Mouse (Mus musculus) midbrain, embryonic 10.5 days (tissue): ENCODE measurements around the gene Stmn1. TPM values are rescaled to one million over a fixed set of nuclear protein-coding genes. Genes with fewer than 3 reads are reported as not detected.

Experiments used
- DNase-seq: peaks from one replicate; pipeline ENCODE4 v3.0.0-alpha.2; 2017; ENCODE audit warnings: low spot score
- H3K27ac ChIP-seq: fragments of 300-500 bp; sonication (generic); replicated peaks from 2 replicates; pipeline ENCODE4 v1.5.1; 2016; ENCODE audit warnings: mild to moderate bottlenecking
- H3K27me3 ChIP-seq: fragments of 300-500 bp; sonication (generic); 2 replicates; pipeline ENCODE4 v1.6.1; 2016; ENCODE audit warnings: low read depth, mild to moderate bottlenecking; ENCODE audit not compliant: poor library complexity, severe bottlenecking
- H3K36me3 ChIP-seq: fragments of 300-500 bp; sonication (generic); 2 replicates; pipeline ENCODE4 v1.6.1; 2016; ENCODE audit warnings: mild to moderate bottlenecking, moderate library complexity
- H3K4me1 ChIP-seq: fragments of 300-500 bp; sonication (generic); 2 replicates; pipeline ENCODE4 v1.6.1; 2016
- H3K4me3 ChIP-seq: fragments of 300-500 bp; sonication (generic); 2 replicates; pipeline ENCODE4 v1.5.1; 2016; ENCODE audit warnings: mild to moderate bottlenecking, moderate library complexity
- H3K9me3 ChIP-seq: fragments of 300-500 bp; sonication (generic); replicated peaks from 2 replicates; pipeline ENCODE4 v1.6.1; 2016; ENCODE audit warnings: mild to moderate bottlenecking
- WGBS: fragments of 180-500 bp; shearing (Covaris S2); methylation state at CpG from one replicate; pipeline ENCODE4 v1.1.7; 2016; 5-methylcytosine and 5-hydroxymethylcytosine counted together
- polyA plus RNA-seq: library from polyadenylated mRNA; unstranded; fragments of >200 nt; fragmentation: Nextera tagmentation; extraction: Ambion mirVana; gene quantifications from 2 replicates; pipeline ENCODE4 v1.2.1, GENCODE M21; 2016

The Stmn1 gene
- 2,607 and 3,209 TPM in 2 replicates for polyA plus RNA-seq

DNA sequence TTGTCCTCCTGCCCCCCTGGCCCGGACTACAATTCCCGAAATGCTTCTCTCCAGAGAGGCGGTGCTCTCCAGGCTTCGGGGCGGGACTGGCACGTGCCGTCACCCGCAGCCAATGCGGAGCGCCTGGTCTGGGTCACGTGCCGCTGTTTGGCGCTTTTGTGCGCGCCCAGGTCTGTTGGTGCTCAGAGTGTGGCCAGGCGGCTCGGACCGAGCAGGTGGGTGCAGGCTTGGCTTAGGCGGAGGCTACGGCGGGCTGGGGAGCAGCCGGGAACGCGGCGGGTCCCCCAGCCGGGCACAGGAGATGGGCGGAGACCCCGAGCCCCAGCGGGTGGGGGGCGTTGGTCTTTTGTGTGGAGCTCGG is at the start of gene Stmn1:
Stmn1 (plus strand) TSS at position 106 of the 361 bp plus-strand sequence.
- under 1% methylated on average over 31 of the region's 31 CpGs for WGBS

DNA sequence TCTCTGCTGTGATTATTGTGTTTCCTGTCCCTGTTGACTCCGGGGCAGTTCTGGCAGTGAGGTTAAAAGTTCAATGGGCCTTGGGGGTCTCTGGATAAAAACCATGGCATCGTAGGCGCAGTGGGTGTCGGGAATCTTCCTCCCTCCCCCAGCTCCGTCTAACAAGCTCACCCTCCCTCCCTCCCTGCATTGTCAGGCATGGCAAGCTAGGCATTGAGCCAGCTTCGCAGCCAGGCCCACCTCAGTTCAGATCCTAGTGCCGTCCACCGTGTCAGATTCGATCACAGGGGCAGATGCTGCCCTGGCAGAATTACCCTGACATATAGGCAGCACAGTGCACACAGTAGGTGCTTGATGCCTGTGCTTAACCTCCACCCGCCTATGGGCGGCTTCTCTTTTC is 46.1 kb upstream of the Stmn1 start:
- 70% methylated on average over 11 of the region's 11 CpGs for WGBS
- no peak overlapping the region for H3K4me3 ChIP-seq
- no peaks in the 10 kb centered on the region for H3K4me1 ChIP-seq
- no peaks in the 10 kb centered on the region for H3K27me3 ChIP-seq
- DNase-seq = no peak
- no peaks in the 10 kb centered on the region for H3K9me3 ChIP-seq
- H3K27ac ChIP-seq = no peak overlapping the region
- peaks cover 18% of the 10 kb centered on the region; the same call in 1 of the 2 replicates for H3K36me3 ChIP-seq

More for the DNA sequence above, at the start of gene Stmn1:
- no peaks in the 10 kb centered on the region for H3K9me3 ChIP-seq
- DNase-seq = peak; percentile 97
- peak within 1 kb of the TSS; percentile 100 for H3K27ac ChIP-seq
- H3K27me3 ChIP-seq = peaks cover 15% of the 10 kb centered on the region; the same call in 1 of the 2 replicates
- peak within 1 kb of the TSS; percentile 96 for H3K4me3 ChIP-seq
- H3K4me1 ChIP-seq = peaks cover 52% of the 10 kb centered on the region
- peaks cover 32% of the 10 kb centered on the region for H3K36me3 ChIP-seq

DNA sequence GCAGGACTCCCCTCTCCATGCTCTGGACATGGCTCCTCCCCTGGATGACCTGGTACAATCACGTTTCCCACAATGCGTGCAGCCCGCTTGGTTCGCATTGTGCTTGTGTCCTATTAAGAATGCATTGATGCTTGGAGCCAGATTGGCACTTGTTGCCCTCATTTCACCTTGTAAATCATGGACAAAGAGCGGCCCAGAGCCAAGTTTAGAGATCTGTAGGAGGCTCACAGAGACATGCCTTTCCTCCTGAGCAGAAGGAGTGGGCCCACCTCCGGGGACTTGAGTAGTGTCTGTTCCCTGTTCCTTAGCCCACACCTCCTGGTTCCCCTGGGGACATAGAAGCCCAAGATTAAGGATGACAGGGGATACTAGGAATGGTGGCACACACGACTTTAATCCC is 44.2 kb upstream of the Stmn1 start:
- 0 out of 2 replicates have a peak overlapping the region, but pooled peaks have one; percentile 23 for H3K27ac ChIP-seq
- WGBS = 87% methylated on average over 7 of the region's 7 CpGs
- H3K4me3 ChIP-seq = no peak overlapping the region
- no peaks in the 10 kb centered on the region for H3K4me1 ChIP-seq
- DNase-seq = no peak
- H3K27me3 ChIP-seq = no peaks in the 10 kb centered on the region
- no peaks in the 10 kb centered on the region for H3K9me3 ChIP-seq
- 0 out of 2 replicates have a peak, but pooled peaks cover 9% of the 10 kb centered on the region for H3K36me3 ChIP-seq

DNA sequence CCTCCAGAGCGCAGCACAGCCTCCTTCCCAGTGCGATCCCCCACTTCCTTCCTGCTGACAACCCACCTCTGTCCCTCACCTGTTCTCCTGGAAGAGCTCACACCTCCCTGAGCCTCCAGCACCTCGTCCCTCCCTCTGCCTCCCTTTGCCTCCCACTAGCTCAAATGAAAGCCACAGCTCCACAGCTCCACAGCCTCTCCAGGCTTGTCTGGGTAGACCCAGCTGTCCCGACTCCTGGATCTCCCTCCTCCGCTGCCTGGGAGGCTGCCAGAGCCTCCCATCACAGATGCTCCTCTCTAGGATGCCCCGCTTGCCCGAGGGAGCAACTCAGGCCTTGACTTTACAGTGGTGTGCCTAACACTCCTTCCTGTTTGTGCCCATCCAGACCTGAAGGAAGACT is 43.0 kb upstream of the Stmn1 start:
- Histone ChIP-seq H3K36me3 (0 out of 2 replicates have a peak, but pooled peaks cover 9% of the 10 kb centered on the region), H3K4me1 (peaks cover 5% of the 10 kb centered on the region), H3K27me3 (no peaks in the 10 kb centered on the region), H3K4me3 (no peak overlapping the region), H3K27ac (no peak overlapping the region), H3K9me3 (no peaks in the 10 kb centered on the region)
- 76% methylated on average over 7 of the region's 7 CpGs for WGBS
- no peak for DNase-seq

DNA sequence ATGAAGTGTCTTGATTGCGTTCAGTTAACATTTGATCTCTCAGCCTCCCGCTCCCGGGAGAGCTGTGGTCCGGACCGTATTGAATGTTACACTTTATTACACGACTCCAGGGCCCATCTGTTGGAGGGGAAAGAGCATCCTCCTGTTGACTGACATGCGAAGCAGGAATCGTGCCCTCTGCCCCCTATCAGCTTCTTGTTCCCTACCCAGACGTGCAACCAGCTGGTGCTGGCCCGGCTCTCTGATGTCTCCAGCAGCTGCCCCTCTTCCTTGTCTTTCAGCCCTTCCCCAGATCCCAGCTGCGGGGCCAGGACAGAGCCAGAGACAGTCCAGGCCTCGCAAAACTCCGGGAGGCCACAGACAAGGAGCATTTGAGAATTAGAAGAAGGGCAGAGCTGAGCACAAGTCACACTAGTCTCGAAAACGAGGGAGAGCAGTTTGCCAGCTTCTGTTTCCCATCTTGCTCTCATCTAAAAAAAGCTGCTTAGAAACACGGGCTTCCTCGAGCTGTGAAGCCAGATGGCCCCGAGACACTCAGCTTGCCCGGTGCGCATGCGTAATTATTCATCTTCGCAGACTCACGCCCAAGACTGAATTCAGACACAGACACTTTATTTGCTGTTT is 37.6 kb upstream of the Stmn1 start:
- Histone ChIP-seq H3K4me3 (no peak overlapping the region), H3K27ac (peak overlapping the region; percentile 81), H3K9me3 (no peaks in the 10 kb centered on the region), H3K36me3 (no peaks in the 10 kb centered on the region), H3K4me1 (peaks cover 26% of the 10 kb centered on the region), H3K27me3 (no peaks in the 10 kb centered on the region)
- WGBS = 64% methylated on average over 23 of the region's 23 CpGs
- peak; percentile 49 for DNase-seq

DNA sequence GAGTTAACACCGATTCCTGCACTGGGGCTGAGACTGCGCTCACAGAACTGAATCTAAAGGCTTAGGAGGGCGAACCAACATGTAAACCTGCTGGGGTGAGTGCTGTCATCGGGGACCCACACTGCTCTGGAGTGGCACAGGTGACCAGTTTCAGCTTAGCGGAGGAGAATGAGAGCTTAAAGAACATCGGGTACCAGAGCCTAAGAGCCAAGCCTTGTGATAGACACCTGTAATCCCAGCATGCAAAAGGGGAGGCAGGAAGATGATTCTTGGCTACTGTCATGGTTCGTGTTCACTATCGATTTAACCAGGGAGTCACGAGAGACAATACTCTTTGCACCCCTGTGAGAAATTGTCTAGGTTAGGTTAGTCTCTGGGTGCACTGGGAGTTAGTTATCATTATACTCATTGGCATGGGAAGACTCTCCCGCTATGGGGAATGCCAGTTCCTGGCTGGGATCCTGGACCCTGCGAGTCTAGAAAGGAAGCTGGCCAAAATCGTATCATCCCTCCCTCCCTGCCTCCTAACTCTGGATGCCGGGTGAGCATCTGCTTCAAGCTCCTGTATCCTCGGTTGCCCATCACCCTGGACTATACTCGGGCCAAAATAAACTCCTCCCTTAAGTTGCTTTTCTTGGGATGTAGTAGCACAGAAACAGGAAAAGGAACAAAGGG is 35.3 kb upstream of the Stmn1 start:
- WGBS = 91% methylated on average over 15 of the region's 15 CpGs
- H3K4me1 ChIP-seq = peaks cover 35% of the 10 kb centered on the region

DNA sequence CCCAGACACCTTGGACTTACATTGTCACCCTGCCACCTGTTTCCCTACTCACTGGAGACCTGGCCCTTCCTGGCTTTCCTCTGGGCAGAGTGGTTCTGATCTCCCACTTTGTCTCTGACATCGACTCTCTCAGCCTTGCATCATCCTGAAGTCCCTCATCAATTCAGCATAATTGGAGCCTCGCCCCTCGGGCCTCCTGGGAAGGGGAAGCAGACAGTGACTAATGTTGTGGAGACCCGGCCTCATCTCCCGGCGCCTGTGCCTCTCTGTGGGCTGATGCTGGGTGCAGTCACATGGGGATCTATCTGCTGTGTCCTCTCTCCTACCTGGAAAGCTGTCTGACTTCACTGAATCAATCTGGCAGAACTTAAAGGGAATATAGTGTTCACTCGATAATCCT is 31.9 kb upstream of the Stmn1 start:
- DNase-seq = no peak
- 70% methylated on average over 7 of the region's 7 CpGs for WGBS

More for the DNA sequence above, 35.3 kb upstream of the Stmn1 start:
- no peaks in the 10 kb centered on the region for H3K27me3 ChIP-seq
- no peaks in the 10 kb centered on the region for H3K9me3 ChIP-seq
- H3K36me3 ChIP-seq = no peaks in the 10 kb centered on the region
- no peak for DNase-seq
- H3K4me3 ChIP-seq = no peak overlapping the region
- no peak overlapping the region for H3K27ac ChIP-seq

DNA sequence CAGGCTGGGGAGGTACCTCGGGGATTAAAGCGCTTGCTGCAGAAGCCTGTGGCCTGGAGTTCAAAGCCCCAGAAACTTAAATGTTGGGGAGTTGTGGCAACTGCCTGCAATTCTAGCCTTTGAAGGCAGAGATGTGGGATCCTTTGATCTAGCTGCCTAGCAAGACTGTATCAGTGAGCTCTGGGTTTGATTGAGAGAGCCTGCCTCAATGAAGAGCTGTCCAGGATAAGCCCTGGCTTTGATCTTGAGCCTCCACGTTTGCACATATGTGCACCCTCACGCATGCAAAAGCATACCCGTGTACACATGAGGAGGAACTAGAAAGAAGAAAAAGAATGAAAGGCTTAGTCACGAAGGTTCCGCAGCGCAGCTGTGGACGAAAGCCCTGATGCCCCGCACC is 31.5 kb upstream of the Stmn1 start:
- no peak for DNase-seq
- Histone ChIP-seq H3K27ac (0 out of 2 replicates have a peak overlapping the region, but pooled peaks have one; percentile 29), H3K9me3 (no peaks in the 10 kb centered on the region)

More for the DNA sequence above, 31.9 kb upstream of the Stmn1 start:
- Histone ChIP-seq H3K27me3 (no peaks in the 10 kb centered on the region), H3K36me3 (no peaks in the 10 kb centered on the region), H3K4me3 (no peak overlapping the region), H3K27ac (no peak overlapping the region), H3K9me3 (no peaks in the 10 kb centered on the region), H3K4me1 (peaks cover 19% of the 10 kb centered on the region)

DNA sequence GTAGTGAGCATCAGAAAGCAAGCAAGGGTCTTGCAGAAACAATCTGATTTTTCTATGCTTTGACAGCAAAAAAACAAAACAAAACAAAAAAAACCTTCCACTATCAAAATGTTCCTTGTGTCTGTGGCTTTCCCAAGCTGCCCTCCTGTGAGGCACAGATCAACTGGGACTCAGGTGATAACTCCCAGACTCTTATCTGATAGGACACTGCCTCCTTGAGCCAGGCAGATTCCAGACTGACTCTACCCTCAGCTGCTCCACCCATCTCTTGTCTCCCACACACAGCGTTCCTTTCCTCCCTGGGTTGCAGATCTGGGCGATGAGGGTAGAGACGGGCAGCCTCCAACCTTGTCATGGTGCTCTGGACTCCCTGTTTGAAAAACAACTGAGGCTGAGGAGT is 29.0 kb upstream of the Stmn1 start:
- Histone ChIP-seq H3K4me1 (peaks cover 19% of the 10 kb centered on the region), H3K4me3 (no peak overlapping the region), H3K27ac (no peak overlapping the region), H3K36me3 (no peaks in the 10 kb centered on the region), H3K9me3 (0 out of 2 replicates have a peak, but pooled peaks cover 5% of the 10 kb centered on the region), H3K27me3 (no peaks in the 10 kb centered on the region)
- no peak for DNase-seq
- 71% methylated on average over 3 of the region's 3 CpGs for WGBS

More for the DNA sequence above, 31.5 kb upstream of the Stmn1 start:
- Histone ChIP-seq H3K4me3 (no peak overlapping the region), H3K27me3 (no peaks in the 10 kb centered on the region), H3K4me1 (peaks cover 15% of the 10 kb centered on the region), H3K36me3 (no peaks in the 10 kb centered on the region)
- 73% methylated on average over 10 of the region's 10 CpGs for WGBS

DNA sequence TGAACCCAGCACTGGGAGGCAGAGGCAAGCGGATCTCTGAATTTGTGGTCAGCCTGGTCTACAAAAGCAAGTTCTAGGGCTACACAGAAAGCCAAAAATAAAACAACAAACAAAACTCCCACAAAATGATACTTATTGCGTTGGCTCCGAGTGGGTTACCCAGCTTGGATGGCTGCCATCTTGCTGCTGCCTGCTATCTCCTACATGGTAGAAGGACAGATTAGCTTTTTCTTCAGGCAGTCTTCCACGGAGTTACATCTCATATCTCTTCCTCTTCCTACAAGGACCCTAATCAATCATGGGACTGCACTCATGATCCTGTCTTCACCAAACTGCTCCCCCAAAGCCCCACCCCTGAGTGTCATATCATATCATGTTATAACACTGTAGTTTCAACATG is 28.2 kb upstream of the Stmn1 start:
- Histone ChIP-seq H3K9me3 (0 out of 2 replicates have a peak, but pooled peaks cover 5% of the 10 kb centered on the region), H3K27ac (no peak overlapping the region), H3K27me3 (no peaks in the 10 kb centered on the region), H3K4me3 (no peak overlapping the region), H3K36me3 (no peaks in the 10 kb centered on the region), H3K4me1 (peaks cover 16% of the 10 kb centered on the region)
- WGBS = 95% methylated on average over 4 of the region's 4 CpGs
- DNase-seq = no peak

DNA sequence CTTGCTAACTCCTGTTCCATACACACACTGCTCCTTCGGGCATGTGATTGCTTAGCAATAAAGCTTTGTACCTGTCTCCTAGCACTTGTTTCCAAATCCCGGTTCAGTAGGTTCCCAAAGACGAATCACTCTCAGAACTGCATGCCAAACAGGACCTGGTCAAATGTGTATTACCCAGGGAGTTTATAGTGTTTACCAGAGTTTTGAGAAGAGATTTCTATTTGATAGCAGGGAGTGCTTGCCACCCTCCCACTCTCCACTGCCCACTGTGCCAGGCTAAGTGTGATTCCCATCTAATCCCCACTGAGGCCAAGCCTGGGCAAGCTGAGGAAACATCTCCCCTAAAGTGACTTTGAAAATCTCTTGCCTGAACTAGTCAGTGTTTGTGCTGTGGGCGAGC is 25.9 kb upstream of the Stmn1 start:
- Histone ChIP-seq H3K27me3 (no peaks in the 10 kb centered on the region), H3K9me3 (0 out of 2 replicates have a peak, but pooled peaks cover 5% of the 10 kb centered on the region), H3K4me1 (peaks cover 16% of the 10 kb centered on the region), H3K36me3 (no peaks in the 10 kb centered on the region), H3K4me3 (no peak overlapping the region), H3K27ac (no peak overlapping the region)
- no peak for DNase-seq
- 89% methylated on average over 4 of the region's 4 CpGs for WGBS

DNA sequence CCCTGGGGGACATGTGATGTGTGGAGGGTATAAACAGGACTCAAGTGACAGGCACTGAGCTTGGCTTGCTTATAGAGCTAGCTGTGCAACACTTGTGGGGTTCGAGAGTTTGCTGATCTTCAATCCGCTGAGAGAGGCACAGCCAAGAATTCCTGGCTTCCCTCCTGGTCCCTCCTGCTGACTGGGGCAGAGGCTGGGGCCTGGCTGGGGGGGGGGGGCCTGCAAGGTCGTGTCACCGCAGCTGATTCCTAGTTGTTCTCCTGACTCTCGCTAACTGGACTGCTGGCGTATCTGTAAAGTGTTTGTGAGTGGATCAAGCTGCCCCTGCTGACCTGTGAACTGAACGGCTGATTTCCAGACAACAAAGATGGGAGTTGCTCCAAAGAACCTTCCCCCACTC is 24.5 kb upstream of the Stmn1 start:
- Histone ChIP-seq H3K4me3 (no peak overlapping the region), H3K4me1 (peaks cover 26% of the 10 kb centered on the region), H3K27ac (peak overlapping the region; percentile 49; the same call in 1 of the 2 replicates), H3K27me3 (peaks cover 12% of the 10 kb centered on the region), H3K36me3 (no peaks in the 10 kb centered on the region), H3K9me3 (0 out of 2 replicates have a peak, but pooled peaks cover 5% of the 10 kb centered on the region)
- no peak for DNase-seq
- 61% methylated on average over 7 of the region's 7 CpGs for WGBS

DNA sequence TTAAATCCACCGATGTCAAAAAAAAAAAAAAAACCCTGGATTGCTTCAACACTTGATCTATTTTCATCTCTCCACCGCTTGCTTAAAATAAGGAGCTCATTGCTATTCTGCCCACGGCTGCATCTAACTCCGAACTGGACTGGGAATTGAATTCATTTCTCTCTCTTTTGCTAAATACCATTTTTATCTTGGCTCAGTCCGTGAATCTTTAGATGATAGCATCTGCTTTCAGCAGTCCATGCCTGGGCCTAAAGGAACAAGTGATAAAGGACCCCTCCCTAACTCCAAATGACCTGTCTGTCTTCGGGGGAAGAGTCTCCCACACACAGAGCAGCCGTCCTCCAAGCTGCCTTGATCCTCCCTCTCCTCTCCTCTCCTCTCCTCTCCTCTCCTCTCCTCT is 23.2 kb upstream of the Stmn1 start:
- Histone ChIP-seq H3K9me3 (0 out of 2 replicates have a peak, but pooled peaks cover 5% of the 10 kb centered on the region), H3K27me3 (peaks cover 21% of the 10 kb centered on the region), H3K4me1 (peaks cover 39% of the 10 kb centered on the region), H3K4me3 (no peak overlapping the region), H3K36me3 (no peaks in the 10 kb centered on the region), H3K27ac (no peak overlapping the region)
- DNase-seq = no peak
- WGBS = 75% methylated on average over 7 of the region's 7 CpGs
